Mouse (Mus musculus) CH12.LX (cell line): ENCODE data around the gene Bace1.

ENCODE experiments used
- CTCF ChIP-seq, 2 experiments: IDR thresholded peaks in 1 of 2; conservative IDR thresholded peaks in 1 of 2; 2 replicates each; pipeline ENCODE4 v1.5.1; 2011 to 2012; ENCODE audit warnings: low read depth in 2 of 2, low read length in 2 of 2, improper control_type of control experiment in 1 of 2, inconsistent platforms in 1 of 2, mild to moderate bottlenecking in 1 of 2, moderate library complexity in 1 of 2
- E2F4 ChIP-seq: IDR thresholded peaks from 2 replicates; pipeline ENCODE4 v1.6.1; 2011; ENCODE audit warnings: low read depth, low read length, improper control_type of control experiment; ENCODE audit not compliant: insufficient replicate concordance
- EP300 ChIP-seq: IDR thresholded peaks from 2 replicates; pipeline ENCODE4 v1.6.1; 2011; ENCODE audit warnings: low read length, improper control_type of control experiment
- JUN ChIP-seq: IDR thresholded peaks from 2 replicates; pipeline ENCODE4 v1.6.1; 2011; ENCODE audit warnings: low read depth, mild to moderate bottlenecking, low read length, improper control_type of control experiment, moderate library complexity; ENCODE audit not compliant: insufficient read depth
- NRF1 ChIP-seq: IDR thresholded peaks from 2 replicates; pipeline ENCODE4 v1.6.1; 2014; ENCODE audit warnings: low read depth, mild to moderate bottlenecking, inconsistent platforms, low read length, improper control_type of control experiment, moderate library complexity
- POLR2A ChIP-seq: IDR thresholded peaks from 2 replicates; pipeline ENCODE4 v1.6.1; 2011; ENCODE audit warnings: low read depth, mild to moderate bottlenecking, improper control_type of control experiment, low read length
- POLR2AphosphoS2 ChIP-seq: IDR thresholded peaks from 2 replicates; pipeline ENCODE4 v1.6.1; 2011; ENCODE audit warnings: low read depth, low read length, improper control_type of control experiment
- TBP ChIP-seq: conservative IDR thresholded peaks from 2 replicates; pipeline ENCODE4 v1.6.1; 2011; ENCODE audit warnings: low read depth, low read length, improper control_type of control experiment
- USF1 ChIP-seq: IDR thresholded peaks from 2 replicates; pipeline ENCODE4 v1.6.1; 2014; ENCODE audit warnings: low read depth, mild to moderate bottlenecking, inconsistent platforms, low read length, improper control_type of control experiment
- ZMIZ1 ChIP-seq: IDR thresholded peaks from 2 replicates; pipeline ENCODE4 v1.6.1; 2012; ENCODE audit warnings: low read depth, mild to moderate bottlenecking, inconsistent platforms, low read length, improper control_type of control experiment

DNA sequence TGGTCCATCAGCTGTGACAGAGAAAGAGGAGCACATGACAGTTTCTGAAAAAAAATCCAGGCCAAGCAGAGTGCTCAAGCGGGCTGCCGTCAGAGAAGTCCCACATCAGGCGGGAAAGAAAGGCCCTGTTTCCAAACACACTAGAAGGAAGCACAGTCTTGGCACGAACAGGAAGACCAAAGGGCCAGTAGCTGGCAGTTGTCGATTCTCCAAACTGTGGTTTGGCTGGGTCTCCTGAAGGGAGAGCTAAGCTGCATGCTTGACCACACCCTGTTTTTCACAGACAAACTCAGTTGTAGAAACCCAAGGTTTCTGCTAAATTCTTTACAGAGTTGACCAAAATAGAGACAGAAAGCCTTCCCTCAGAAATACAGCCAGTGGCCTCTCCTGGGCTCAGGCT lies 42.7 kb upstream of the Bace1 start:
- TF ChIP-seq POLR2AphosphoS2 = no peak
- no peak for TF ChIP-seq CTCF (conservative IDR thresholded peaks at IDR 0.05 in 1 of 2, IDR thresholded peaks at IDR 0.05 in 1 of 2; ENCODE audit: low read depth in 2 of 2, low read length in 2 of 2)
- no peak for TF ChIP-seq USF1
- no peak for TF ChIP-seq NRF1
- TF ChIP-seq ZMIZ1 = no peak
- no peak for TF ChIP-seq E2F4
- TF ChIP-seq POLR2A = no peak
- TF ChIP-seq JUN = no peak
- TF ChIP-seq EP300 = no peak
- TF ChIP-seq TBP = no peak
